In genomic region chr4:134292067-134292466, GRCm38 (mm10) we compare ENCODE assay signal across 10 mouse cellular contexts. TPM values are rescaled to one million over a fixed set of nuclear protein-coding genes. Genes with fewer than 3 reads are reported as not detected.
DNase-seq lines count a peak whose midpoint lies in the region; ATAC-seq and TF ChIP-seq lines count a peak whose summit lies in the region.
"Had no signal": no experiment of that assay in that cellular context is flagged by ENCODE, and none has a peak within 500 bp of the region (broad histone marks: within the 10 kb centered on the region; RNA-seq: fewer than 3 reads in every experiment).

No protein-coding gene starts in this region.

- no peak overlapping the region for H3K27ac ChIP-seq in neural tube, embryonic 15.5 days (replicated peaks)
- H3K27ac ChIP-seq in embryonic facial prominence, embryonic 14.5 days (replicated peaks; ENCODE audit: low read depth, low read length) = no peak overlapping the region
- no peak overlapping the region for H3K27ac ChIP-seq in liver, adult 2 months (replicated peaks; ENCODE audit: insufficient read depth, low read depth, low read length)
- H3K27ac ChIP-seq: stomach, embryonic 15.5 days had no signal

- 22% methylated on average over 7 of the region's 7 CpGs for WGBS in neural tube, embryonic 15.5 days
- 17% methylated on average over 7 of the region's 7 CpGs for WGBS in embryonic facial prominence, embryonic 14.5 days
- 21% methylated on average over 7 of the region's 7 CpGs for WGBS in liver, adult 2 months

- peak; percentile 88 for DNase-seq in neural tube, embryonic 10.5 days (ENCODE audit: extremely low spot score, low spot score)
- DNase-seq in adrenal gland, postnatal 36 days = peak; percentile 73 to 81
- DNase-seq in embryonic facial prominence, embryonic 14.5 days (ENCODE audit: low spot score) = peak; percentile 70
- DNase-seq in liver, adult 2 months (ENCODE audit: extremely low read depth, low read depth, low spot score) = peak; percentile 48
- DNase-seq in retina, postnatal 1 day = peak; percentile 83
- DNase-seq in thymus, postnatal 4 days = peak; percentile 89

- TF ChIP-seq POLR2A in liver, adult 2 months (IDR thresholded peaks at IDR 0.05; ENCODE audit: extremely low read depth, insufficient read depth, low read length) = no peak

- no peak overlapping the region for H3K4me3 ChIP-seq in neural tube, embryonic 15.5 days (replicated peaks)
- no peak overlapping the region for H3K4me3 ChIP-seq in embryonic facial prominence, embryonic 14.5 days (ENCODE audit: low read depth, low read length)
- no peak overlapping the region for H3K4me3 ChIP-seq in liver, adult 2 months (ENCODE audit: insufficient read depth, low read depth, low read length)
- H3K4me3 ChIP-seq: stomach, embryonic 15.5 days had no signal

- ATAC-seq in neural tube, embryonic 15.5 days (ENCODE audit: low FRiP score) = no peak
- no peak for ATAC-seq in embryonic facial prominence, embryonic 14.5 days (ENCODE audit: low read depth)
- ATAC-seq in hematopoietic stem cell, adult 5-6 weeks (replicated peaks in 1 of 2; ENCODE audit: insufficient read depth in 1 of 2, low FRiP score in 2 of 2, low TSS enrichment in 1 of 2, low read depth in 1 of 2, poor library complexity in 2 of 2, severe bottlenecking in 2 of 2) = peak; percentile 61 to 66; a peak in 3 of 4 replicates

- peak; percentile 95 for TF ChIP-seq CTCF in liver, adult 2 months (IDR thresholded peaks at IDR 0.05; ENCODE audit: low read depth, low read length)

- no peaks in the 10 kb centered on the region for H3K9me3 ChIP-seq in neural tube, embryonic 15.5 days (replicated peaks)
- no peaks in the 10 kb centered on the region for H3K9me3 ChIP-seq in embryonic facial prominence, embryonic 14.5 days (ENCODE audit: control insufficient read depth, low read length)
- H3K9me3 ChIP-seq: stomach, embryonic 15.5 days had no signal

- H3K27me3 ChIP-seq in neural tube, embryonic 15.5 days (replicated peaks) = 0 out of 2 replicates have a peak, but pooled peaks cover 4% of the 10 kb centered on the region
- H3K27me3 ChIP-seq in embryonic facial prominence, embryonic 14.5 days (replicated peaks; ENCODE audit: control insufficient read depth, insufficient read depth, low read length) = no peaks in the 10 kb centered on the region; the same call in 1 of the 2 replicates
- 0 out of 2 replicates have a peak, but pooled peaks cover 2% of the 10 kb centered on the region for H3K27me3 ChIP-seq in liver, adult 2 months (ENCODE audit: control insufficient read depth, insufficient read depth, low read length)

- H3K9ac ChIP-seq in neural tube, embryonic 15.5 days (replicated peaks) = no peak overlapping the region
- H3K9ac ChIP-seq in embryonic facial prominence, embryonic 14.5 days (ENCODE audit: low read depth, low read length) = no peak overlapping the region
- no peak overlapping the region for H3K9ac ChIP-seq in liver, adult 2 months (ENCODE audit: low read depth, low read length)
- H3K9ac ChIP-seq: stomach, embryonic 15.5 days had no signal

- H3K4me2 ChIP-seq in neural tube, embryonic 15.5 days = no peak overlapping the region
- H3K4me2 ChIP-seq in embryonic facial prominence, embryonic 14.5 days (ENCODE audit: low read depth, low read length) = no peak overlapping the region
- H3K4me2 ChIP-seq: stomach, embryonic 15.5 days had no signal

- H3K79me2 ChIP-seq in liver, adult 2 months (ENCODE audit: control insufficient read depth, insufficient read depth, low read length) = no peaks in the 10 kb centered on the region

- no peaks in the 10 kb centered on the region for H3K36me3 ChIP-seq in neural tube, embryonic 15.5 days
- no peaks in the 10 kb centered on the region for H3K36me3 ChIP-seq in embryonic facial prominence, embryonic 14.5 days (ENCODE audit: control insufficient read depth, insufficient read depth, low read length)
- H3K36me3 ChIP-seq in liver, adult 2 months (ENCODE audit: control insufficient read depth, insufficient read depth, low read length) = no peaks in the 10 kb centered on the region
- H3K36me3 ChIP-seq: stomach, embryonic 15.5 days had no signal

- peaks cover 13% of the 10 kb centered on the region for H3K4me1 ChIP-seq in neural tube, embryonic 15.5 days
- peaks cover 9% of the 10 kb centered on the region; the same call in 1 of the 2 replicates for H3K4me1 ChIP-seq in embryonic facial prominence, embryonic 14.5 days (ENCODE audit: control insufficient read depth, insufficient read depth, low read length)
- 0 out of 2 replicates have a peak, but pooled peaks cover 3% of the 10 kb centered on the region for H3K4me1 ChIP-seq in liver, adult 2 months (ENCODE audit: control insufficient read depth, insufficient read depth, low read length)

RNA-seq across cellular contexts. Expression of gene Pdik1l, which starts 4.4 kb away (rescaled TPM):
- polyA plus RNA-seq in neural tube, embryonic 15.5 days (2015; fragmentation: Nextera tagmentation; extraction: Ambion mirVana) = 32.1 and 33.9 TPM in 2 replicates
- total RNA-seq in adrenal gland, postnatal 36 days (2021) = 10 to 100 TPM; 18.2 to 19.0 TPM
- 18.5 and 19.6 TPM in 2 replicates for polyA plus RNA-seq in embryonic facial prominence, embryonic 14.5 days (2014; fragmentation: Nextera tagmentation; extraction: Ambion mirVana)
- total RNA-seq in hematopoietic stem cell, adult 5-6 weeks (2017) = 32.7 and 36.2 TPM in 2 replicates
- total RNA-seq in liver, adult 2 months (2014; rRNA removed) = 7.4 and 7.8 TPM in 2 replicates
- polyA plus RNA-seq in liver, adult 2 months (2012; rRNA removed) = 2.6 and 2.7 TPM in 2 replicates

RNA-seq across cellular contexts. Expression of gene Trim63, which starts 22.9 kb away (rescaled TPM):
- polyA plus RNA-seq in neural tube, embryonic 15.5 days (2015; fragmentation: Nextera tagmentation; extraction: Ambion mirVana) = 1.2 and 1.4 TPM in 2 replicates
- not detected for total RNA-seq in adrenal gland, postnatal 36 days (2021)
- polyA plus RNA-seq in embryonic facial prominence, embryonic 14.5 days (2014; fragmentation: Nextera tagmentation; extraction: Ambion mirVana) = 2.0 and 2.5 TPM in 2 replicates
- total RNA-seq in hematopoietic stem cell, adult 5-6 weeks (2017) = not detected in 2 replicates
- 0.09 TPM in 1 of 2 replicates, not detected in the other for total RNA-seq in liver, adult 2 months (2014; rRNA removed)
- polyA plus RNA-seq in liver, adult 2 months (2012; rRNA removed) = not detected in 2 replicates

RNA-seq across cellular contexts. Expression of gene Grrp1, which starts 38.2 kb away (rescaled TPM):
- polyA plus RNA-seq in neural tube, embryonic 15.5 days (2015; fragmentation: Nextera tagmentation; extraction: Ambion mirVana) = 14.2 and 17.0 TPM in 2 replicates
- 10 to 100 TPM in 1 of 2 experiments, 1 to 10 TPM in 1; 6.0 to 11.6 TPM for total RNA-seq in adrenal gland, postnatal 36 days (2021)
- polyA plus RNA-seq in embryonic facial prominence, embryonic 14.5 days (2014; fragmentation: Nextera tagmentation; extraction: Ambion mirVana) = 6.8 and 7.4 TPM in 2 replicates
- 1.1 and 2.1 TPM in 2 replicates for total RNA-seq in hematopoietic stem cell, adult 5-6 weeks (2017)
- 0.13 and 0.28 TPM in 2 replicates for total RNA-seq in liver, adult 2 months (2014; rRNA removed)
- 0.27 and 0.29 TPM in 2 replicates for polyA plus RNA-seq in liver, adult 2 months (2012; rRNA removed)

RNA-seq across cellular contexts. Expression of gene Gm30191, which starts 45.3 kb away (rescaled TPM):
- not detected in 2 replicates for polyA plus RNA-seq in neural tube, embryonic 15.5 days (2015; fragmentation: Nextera tagmentation; extraction: Ambion mirVana)
- total RNA-seq in adrenal gland, postnatal 36 days (2021) = not detected
- 0.28 TPM in 1 of 2 replicates, not detected in the other for polyA plus RNA-seq in embryonic facial prominence, embryonic 14.5 days (2014; fragmentation: Nextera tagmentation; extraction: Ambion mirVana)
- total RNA-seq in hematopoietic stem cell, adult 5-6 weeks (2017) = not detected in 2 replicates
- total RNA-seq in liver, adult 2 months (2014; rRNA removed) = not detected in 2 replicates
- not detected in 2 replicates for polyA plus RNA-seq in liver, adult 2 months (2012; rRNA removed)
- polyA plus RNA-seq: gonadal fat pad, adult 2 months; stomach, embryonic 15.5 days had no signal

RNA-seq across cellular contexts. Expression of gene Zfp593, which starts 46.7 kb away (rescaled TPM):
- 13.9 and 14.8 TPM in 2 replicates for polyA plus RNA-seq in neural tube, embryonic 15.5 days (2015; fragmentation: Nextera tagmentation; extraction: Ambion mirVana)
- total RNA-seq in adrenal gland, postnatal 36 days (2021) = 10 to 100 TPM in 1 of 2 experiments, 1 to 10 TPM in 1; 9.6 to 12.9 TPM
- polyA plus RNA-seq in embryonic facial prominence, embryonic 14.5 days (2014; fragmentation: Nextera tagmentation; extraction: Ambion mirVana) = 13.7 and 15.7 TPM in 2 replicates
- total RNA-seq in hematopoietic stem cell, adult 5-6 weeks (2017) = 10.7 and 14.4 TPM in 2 replicates
- total RNA-seq in liver, adult 2 months (2014; rRNA removed) = 2.9 and 3.2 TPM in 2 replicates
- polyA plus RNA-seq in liver, adult 2 months (2012; rRNA removed) = 4.6 and 6.8 TPM in 2 replicates

Comparison
In these comparisons a context has a peak if more than half of its experiments do, and no peak if none do; other contexts are left out.
1. ATAC-seq: peak in hematopoietic stem cell, adult 5-6 weeks (2 of 2); none in neural tube, embryonic 15.5 days (single experiment) and embryonic facial prominence, embryonic 14.5 days (single experiment).
2. Peak in every context shown above with its lines, with median percentiles within 50 percentile points of each other: DNase-seq.